Mouse (Mus musculus): ENCODE data around the gene Sorcs3.

GRCm38 (mm10) chr19:48706267-48706923 lies 500.6 kb downstream of the Sorcs3 start:
- TF ChIP-seq POLR2A (IDR thresholded peaks at IDR 0.05; ENCODE audit: insufficient read length, low read depth) (no peak), MAX (IDR thresholded peaks at IDR 0.05; ENCODE audit: low read depth) (no peak), TCF12 (IDR thresholded peaks at IDR 0.05; ENCODE audit: insufficient read depth, poor library complexity, severe bottlenecking) (no peak)
